Mouse (Mus musculus): ENCODE measurements around the gene Adamts6.

The Adamts6 gene

GRCm38 (mm10) chr13:104287366-104288225, at the start of gene Adamts6:
Gene Adamts6, plus strand, starts transcription at chr13:104287835.
- no peak for DNase-seq (ENCODE audit: low read depth, low spot score)

GRCm38 (mm10) chr13:104258997-104259396, 28.6 kb upstream of the Adamts6 start:
- no peak for DNase-seq (ENCODE audit: low read depth, low spot score)

GRCm38 (mm10) chr13:104285031-104285431, 2.6 kb upstream of the Adamts6 start:
- no peak for DNase-seq (ENCODE audit: low read depth, low spot score)

- DNase-seq (ENCODE audit: low read depth, low spot score): no peak
Observed at GRCm38 (mm10) chr13:104285737-104286311, 1.8 kb upstream of the Adamts6 start.

GRCm38 (mm10) chr13:104286336-104286735, 1.3 kb upstream of the Adamts6 start:
- DNase-seq (ENCODE audit: low read depth, low spot score): no peak

- DNase-seq (ENCODE audit: low read depth, low spot score): no peak
Observed at GRCm38 (mm10) chr13:104286897-104287309, 732 bp upstream of the Adamts6 start.

- no peak for DNase-seq (ENCODE audit: low read depth, low spot score)
Observed at GRCm38 (mm10) chr13:104288226-104288859, 708 bp downstream of the Adamts6 start.

- no peak for DNase-seq (ENCODE audit: low read depth, low spot score)
Observed at GRCm38 (mm10) chr13:104289176-104289575, 1.5 kb downstream of the Adamts6 start.

- DNase-seq (ENCODE audit: low read depth, low spot score): no peak
Observed at GRCm38 (mm10) chr13:104295472-104295871, 7.8 kb downstream of the Adamts6 start.

GRCm38 (mm10) chr13:104329336-104329735, 41.7 kb downstream of the Adamts6 start:
- DNase-seq (ENCODE audit: low read depth, low spot score): no peak

GRCm38 (mm10) chr13:104329742-104330141, 42.1 kb downstream of the Adamts6 start:
- DNase-seq (ENCODE audit: low read depth, low spot score): no peak

GRCm38 (mm10) chr13:104352590-104352989, 65.0 kb downstream of the Adamts6 start:
- no peak for DNase-seq (ENCODE audit: low read depth, low spot score)

- DNase-seq (ENCODE audit: low read depth, low spot score): no peak
Observed at GRCm38 (mm10) chr13:104393427-104394356, 106.1 kb downstream of the Adamts6 start.

GRCm38 (mm10) chr13:104397814-104398213, 110.2 kb downstream of the Adamts6 start:
- DNase-seq (ENCODE audit: low read depth, low spot score): no peak

GRCm38 (mm10) chr13:104432734-104433133, 145.1 kb downstream of the Adamts6 start:
- DNase-seq (ENCODE audit: low read depth, low spot score): no peak

- no peak for DNase-seq (ENCODE audit: low read depth, low spot score)
Observed at GRCm38 (mm10) chr13:104442559-104442958, 154.9 kb downstream of the Adamts6 start.

- DNase-seq (ENCODE audit: low read depth, low spot score): no peak
Observed at GRCm38 (mm10) chr13:104445437-104445836, 157.8 kb downstream of the Adamts6 start.

GRCm38 (mm10) chr13:104446974-104447373, 159.3 kb downstream of the Adamts6 start:
- DNase-seq (ENCODE audit: low read depth, low spot score): no peak

- DNase-seq (ENCODE audit: low read depth, low spot score): no peak
Observed at GRCm38 (mm10) chr13:104447470-104447869, 159.8 kb downstream of the Adamts6 start.

- DNase-seq (ENCODE audit: low read depth, low spot score): no peak
Observed at GRCm38 (mm10) chr13:104448349-104448748, 160.7 kb downstream of the Adamts6 start.

- no peak for DNase-seq (ENCODE audit: low read depth, low spot score)
Observed at GRCm38 (mm10) chr13:104453271-104453974, 165.8 kb downstream of the Adamts6 start.
